Mouse (Mus musculus) ovary, postnatal 10 days (tissue): Measurements from ENCODE around the gene Btaf1.
"Not testable (repeated sequence)": the region's sequence is repeated elsewhere in the genome, so short reads cannot be mapped to it uniquely, and the experiment has no call there.

Experiments
- DNase-seq: peaks from one replicate; pipeline ENCODE4 v3.0.0; 2022; ENCODE audit warnings: low spot score

Gene Btaf1

DNA sequence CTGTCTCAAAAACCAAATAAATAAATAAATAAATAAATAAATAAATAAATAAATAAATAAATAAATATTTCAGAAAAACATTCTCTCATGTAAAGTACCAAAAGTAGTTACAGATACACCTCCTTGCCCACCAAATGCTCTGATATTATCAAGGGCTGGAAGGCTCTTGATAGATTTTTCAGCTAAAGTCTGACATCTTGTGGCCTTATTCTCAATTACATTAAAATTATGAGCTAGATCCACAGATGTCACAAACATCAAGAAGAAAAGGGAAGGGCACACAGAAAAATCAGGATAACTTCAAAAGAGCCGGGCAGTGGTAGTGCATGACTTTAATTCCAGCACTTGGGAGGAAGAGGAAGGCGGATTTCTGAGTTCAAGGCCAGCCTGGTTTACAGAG, 3.9 kb upstream of the Btaf1 start:
- DNase-seq = no peak

- DNase-seq = no peak
Measured at GRCm38 (mm10) chr19:36922936-36923335, 2.9 kb upstream of the Btaf1 start.

GRCm38 (mm10) chr19:36926553-36927236, 816 bp downstream of the Btaf1 start:
- no peak for DNase-seq

DNA sequence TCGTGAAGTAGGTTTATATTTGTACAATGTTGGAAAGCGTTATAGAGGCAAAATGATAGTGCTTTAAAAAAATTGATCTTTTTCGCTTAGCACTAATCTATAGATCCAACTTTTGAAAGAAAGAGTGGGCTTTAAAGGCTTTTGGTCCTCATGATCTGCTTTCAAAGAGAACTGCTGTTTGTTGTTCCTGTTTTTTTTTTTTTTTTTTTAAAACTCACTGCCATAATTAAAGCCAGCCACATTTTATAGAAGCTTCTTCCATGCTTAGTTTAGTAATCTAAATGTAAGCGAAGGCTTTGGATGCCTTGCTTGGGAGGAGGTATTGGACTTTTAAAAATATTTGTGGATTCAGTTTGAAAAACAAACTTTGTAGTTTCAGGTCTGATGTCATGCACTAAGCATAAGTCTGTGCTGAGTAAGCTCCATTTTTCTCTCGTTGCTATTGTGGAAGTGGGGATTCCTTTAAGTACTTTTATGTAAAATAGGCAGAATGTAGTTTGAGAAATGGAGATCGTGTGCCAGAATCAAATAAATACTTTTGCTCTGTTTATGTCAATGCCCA, 2.0 kb downstream of the Btaf1 start:
- DNase-seq = no peak

DNA sequence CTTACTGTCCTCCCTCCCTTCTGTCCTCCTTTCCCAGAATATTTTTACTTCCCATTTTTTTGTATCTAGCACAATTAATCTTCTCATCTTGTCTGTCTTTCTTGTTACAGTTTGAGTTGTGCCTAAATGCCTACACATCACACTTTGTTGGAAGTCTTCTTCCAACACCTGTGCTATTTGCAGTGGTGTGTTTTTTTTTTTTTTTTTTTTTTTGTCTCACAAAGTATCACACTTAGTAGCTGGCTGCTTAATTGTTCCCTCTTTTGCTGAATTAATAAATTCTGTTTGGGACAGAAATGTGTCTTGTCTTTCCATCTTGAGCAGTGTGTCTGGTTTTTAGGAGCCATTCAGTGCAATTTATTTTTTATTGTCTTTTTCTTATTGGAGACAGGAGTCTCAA, 3.9 kb downstream of the Btaf1 start:
- no peak for DNase-seq

- no peak for DNase-seq
Measured at GRCm38 (mm10) chr19:36932097-36932496, 6.2 kb downstream of the Btaf1 start.

- DNase-seq = no peak
Measured at GRCm38 (mm10) chr19:36932613-36933012, 6.7 kb downstream of the Btaf1 start.

DNA sequence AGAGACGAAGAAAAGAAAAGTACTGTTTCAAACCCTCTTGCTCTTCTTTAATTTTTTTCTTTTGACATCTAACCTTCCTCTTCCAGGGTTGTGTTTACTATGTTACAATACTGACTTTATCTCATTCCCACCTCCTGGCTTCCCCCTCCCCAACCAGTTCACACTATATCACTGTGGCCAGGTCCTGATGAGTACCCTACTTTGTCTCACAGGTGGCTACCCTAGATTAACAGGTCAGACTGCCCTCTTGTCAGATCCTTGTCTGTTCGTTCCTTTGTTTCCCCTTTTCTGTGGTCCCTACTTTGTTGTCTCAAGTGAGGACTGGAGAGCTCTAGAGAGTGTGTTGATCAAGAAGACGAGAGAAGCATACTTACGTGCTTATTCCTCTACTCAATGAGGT, 10.4 kb downstream of the Btaf1 start:
- no peak for DNase-seq

DNA sequence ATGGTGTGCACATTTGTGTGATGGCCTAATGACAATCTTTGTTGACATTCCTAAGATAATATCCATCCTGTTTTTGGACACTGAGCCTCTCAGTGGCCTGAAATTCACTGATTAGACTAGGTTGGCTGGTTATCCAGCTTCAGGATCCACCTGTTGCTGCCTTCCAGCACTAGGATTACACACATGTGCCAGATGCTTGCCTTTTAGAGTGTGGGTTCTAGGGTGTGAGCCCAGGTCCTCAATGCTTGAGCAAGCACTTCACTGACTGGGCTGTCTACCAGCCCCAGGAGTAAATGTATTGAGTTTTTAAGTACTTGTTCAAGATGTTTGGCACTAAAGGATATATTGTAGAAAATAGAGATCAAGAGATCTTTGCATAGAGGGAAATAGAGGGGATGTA, 12.1 kb downstream of the Btaf1 start:
- no peak for DNase-seq

DNA sequence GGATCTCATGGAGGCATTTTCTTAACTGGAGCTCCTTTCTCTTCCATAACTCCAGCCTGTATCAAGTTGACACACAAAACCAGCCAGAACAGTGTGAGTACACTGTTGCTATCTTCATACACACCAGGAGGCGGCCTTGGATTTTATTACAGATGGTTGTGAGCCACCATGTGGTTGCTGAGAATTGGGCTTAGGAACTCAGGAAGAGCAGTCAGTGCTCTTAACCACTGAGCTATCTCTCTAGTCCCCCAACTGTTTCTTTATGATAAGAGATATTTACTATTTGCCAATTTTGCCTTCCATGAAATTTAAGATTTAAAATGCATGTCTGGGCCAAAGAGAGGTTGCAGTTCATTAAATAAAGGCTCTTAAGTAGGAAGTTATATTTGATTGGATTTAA, 14.2 kb downstream of the Btaf1 start:
- no peak for DNase-seq

DNA sequence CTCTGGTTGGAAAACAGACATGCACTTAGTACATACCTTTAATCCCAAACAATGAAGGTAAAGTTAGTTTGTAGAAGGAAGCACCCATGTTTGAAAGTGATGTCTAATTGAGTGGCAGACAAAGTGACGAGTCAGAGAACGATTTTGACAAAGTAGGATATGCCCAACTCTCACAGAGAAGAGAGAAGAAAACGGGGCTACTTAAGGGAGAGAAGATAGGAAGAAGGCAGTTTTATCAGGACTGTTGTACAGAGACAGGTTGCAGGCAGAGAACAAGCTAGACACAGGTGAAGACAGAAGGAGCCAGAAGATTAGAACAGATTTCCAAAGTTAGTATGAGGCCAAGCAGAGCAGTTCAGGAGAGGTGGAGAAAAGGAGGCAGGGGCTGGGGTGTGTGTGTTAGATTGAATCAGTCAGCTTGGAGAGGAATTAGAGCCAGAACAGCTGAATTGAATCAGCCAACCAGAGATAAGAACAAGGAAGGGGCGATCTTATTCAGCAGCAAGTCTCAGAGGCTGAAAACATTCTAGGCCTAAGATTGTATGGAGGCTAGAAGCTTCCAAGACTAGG, 27.8 kb downstream of the Btaf1 start:
- DNase-seq = no peak

DNA sequence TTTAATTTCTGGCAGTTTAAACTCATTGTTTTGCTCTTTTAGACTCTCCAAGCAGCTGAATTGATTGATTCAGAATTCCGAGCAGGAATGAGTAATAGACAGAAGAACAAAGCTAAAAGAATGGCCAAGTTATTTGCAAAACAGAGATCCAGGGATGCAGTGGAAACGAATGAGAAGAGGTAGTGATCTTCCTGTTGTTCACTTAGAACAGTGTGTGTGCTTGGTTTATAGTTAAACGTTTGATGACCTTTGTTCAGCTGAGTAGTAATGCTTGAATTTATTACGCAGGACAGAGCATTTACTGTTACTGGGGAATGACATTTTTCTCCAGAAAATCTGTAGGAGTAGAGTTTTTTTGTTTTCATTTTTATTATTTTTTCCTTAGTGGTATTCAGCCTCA, 32.5 kb downstream of the Btaf1 start:
- no peak for DNase-seq

DNA sequence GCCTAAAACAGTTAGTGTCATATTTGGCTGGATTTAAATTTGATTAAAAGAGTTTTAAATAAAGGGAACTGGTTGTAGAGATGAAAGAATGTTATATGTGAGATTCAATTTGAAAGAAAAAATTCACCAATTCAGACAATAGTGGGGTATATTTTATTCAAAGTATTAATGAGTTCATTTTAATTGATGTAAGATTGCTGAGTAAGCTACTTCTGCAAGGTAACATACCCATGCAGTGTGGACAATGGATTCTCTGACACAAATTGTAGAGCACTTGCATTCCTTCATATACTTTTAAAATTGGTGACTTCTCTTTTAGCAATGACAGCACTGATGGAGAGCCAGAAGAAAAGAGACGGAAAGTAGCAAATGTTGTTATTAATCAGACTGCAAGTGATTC, 35.4 kb downstream of the Btaf1 start:
- no peak for DNase-seq

GRCm38 (mm10) chr19:36962544-36963260, 36.8 kb downstream of the Btaf1 start:
- not testable (repeated sequence) for DNase-seq

- no peak for DNase-seq
Measured at GRCm38 (mm10) chr19:37004557-37004956, 78.7 kb downstream of the Btaf1 start.

DNA sequence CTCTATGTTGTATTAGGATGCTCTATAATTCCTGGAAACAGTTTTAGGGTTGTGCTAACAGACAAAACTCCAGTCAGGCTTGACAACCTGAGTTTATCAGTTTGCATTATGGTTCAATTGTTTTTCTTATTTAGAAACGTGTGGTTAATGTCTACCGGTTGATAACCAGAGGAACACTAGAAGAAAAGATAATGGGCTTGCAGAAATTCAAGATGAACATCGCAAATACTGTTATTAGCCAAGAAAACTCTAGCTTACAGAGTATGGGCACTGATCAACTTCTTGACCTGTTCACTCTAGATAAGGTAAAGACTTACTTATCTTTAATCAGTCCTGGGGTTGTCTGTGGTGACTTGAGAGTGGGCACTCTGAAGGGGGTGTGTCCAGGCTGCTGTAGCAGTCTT, 84.0 kb downstream of the Btaf1 start:
- no peak for DNase-seq

GRCm38 (mm10) chr19:37013461-37013860, 87.6 kb downstream of the Btaf1 start:
- DNase-seq = no peak

- no peak for DNase-seq
Measured at GRCm38 (mm10) chr19:37014173-37014939, 88.5 kb downstream of the Btaf1 start.

DNA sequence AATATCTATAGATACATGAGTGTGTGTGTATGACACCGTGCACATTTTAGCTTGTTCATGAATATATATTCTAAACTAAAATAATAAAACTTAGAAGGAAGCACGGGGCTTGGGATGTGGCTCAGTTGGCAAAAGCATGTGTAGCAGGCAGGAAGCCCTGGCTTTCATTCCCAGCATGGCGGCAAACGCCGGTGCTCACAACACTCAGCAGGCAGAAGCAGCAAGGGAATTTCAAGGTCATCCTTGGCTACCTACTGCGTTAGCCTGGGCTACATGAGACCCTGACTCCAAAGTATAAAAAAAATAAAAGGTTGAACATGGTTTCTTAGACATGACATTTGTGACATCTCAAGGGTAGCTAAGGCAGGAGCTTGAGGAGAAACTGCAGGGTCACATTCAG, 91.0 kb downstream of the Btaf1 start:
- DNase-seq = no peak

DNA sequence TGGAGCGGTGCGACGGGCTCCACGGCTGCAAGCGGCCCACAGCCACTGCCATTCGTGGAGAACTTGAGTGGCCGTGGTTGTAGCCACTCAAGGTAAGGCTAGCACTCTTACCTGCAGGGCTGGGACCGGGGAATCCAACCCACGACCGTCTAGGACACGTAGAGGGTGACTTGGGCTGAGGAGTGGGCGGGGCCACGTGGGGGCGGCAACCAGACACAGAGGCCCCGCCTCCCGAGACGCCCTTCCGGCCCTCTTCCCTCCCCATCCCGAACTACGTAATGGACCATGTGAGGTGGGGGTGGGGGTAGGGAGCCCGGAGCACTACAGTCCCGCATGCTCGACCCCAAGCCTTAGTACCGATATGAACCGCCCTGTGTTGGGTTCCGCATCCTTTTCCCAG, 92.5 kb downstream of the Btaf1 start:
- DNase-seq = peak; percentile 10

GRCm38 (mm10) chr19:37018931-37019330, 93.1 kb downstream of the Btaf1 start:
- no peak for DNase-seq

GRCm38 (mm10) chr19:37020531-37020930, 94.7 kb downstream of the Btaf1 start:
- no peak for DNase-seq
